Mouse (Mus musculus) limb, embryonic 11.5 days (tissue): ENCODE results near the gene Ptprcap. TPM values are rescaled to one million over a fixed set of nuclear protein-coding genes. Genes with fewer than 3 reads are reported as not detected.

Source experiments
- ATAC-seq: fragments of 200-750 bp; cut with Nextera tagmentation; 2 replicates; pipeline ENCODE4 v1.8.0; 2017; ENCODE audit warnings: low read depth; ENCODE audit not compliant: insufficient number of reproducible peaks, low FRiP score, low TSS enrichment
- DNase-seq: peaks from one replicate; pipeline ENCODE4 v3.0.0-alpha.2; 2015; ENCODE audit warnings: low spot score
- H3K27ac ChIP-seq: fragments of 300-500 bp; sonication (generic); replicated peaks from 2 replicates; pipeline ENCODE4 v1.5.1; 2014; ENCODE audit warnings: low read depth, mild to moderate bottlenecking, low read length
- H3K27me3 ChIP-seq: fragments of 300-500 bp; sonication (generic); 2 replicates; pipeline ENCODE4 v1.6.1; 2014; ENCODE audit warnings: mild to moderate bottlenecking, low read length, mixed read lengths; ENCODE audit not compliant: control insufficient read depth, insufficient read depth
- H3K36me3 ChIP-seq: fragments of 300-500 bp; sonication (generic); 2 replicates; pipeline ENCODE4 v1.6.1; 2014; ENCODE audit warnings: mild to moderate bottlenecking, low read length, moderate library complexity, mixed read lengths; ENCODE audit not compliant: control insufficient read depth, insufficient read depth
- H3K4me1 ChIP-seq: fragments of 300-500 bp; sonication (generic); 2 replicates; pipeline ENCODE4 v1.6.1; 2014; ENCODE audit warnings: low read length, mixed read lengths; ENCODE audit not compliant: control insufficient read depth, insufficient read depth
- H3K4me2 ChIP-seq: fragments of 300-500 bp; sonication (generic); 2 replicates; pipeline ENCODE4 v1.6.1; 2014; ENCODE audit warnings: low read depth, mild to moderate bottlenecking, moderate library complexity; ENCODE audit not compliant: severe bottlenecking
- H3K4me3 ChIP-seq: fragments of 300-500 bp; sonication (generic); 2 replicates; pipeline ENCODE4 v1.5.1; 2014; ENCODE audit warnings: low read depth, low read length
- H3K9ac ChIP-seq: fragments of 300-500 bp; sonication (generic); 2 replicates; pipeline ENCODE4 v1.6.1; 2014; ENCODE audit warnings: mild to moderate bottlenecking, low read length
- H3K9me3 ChIP-seq: fragments of 300-500 bp; sonication (generic); 2 replicates; pipeline ENCODE4 v1.6.1; 2016; ENCODE audit warnings: low read length; ENCODE audit not compliant: control insufficient read depth
- WGBS: fragments of 180-500 bp; shearing (Covaris S2); extraction: QIAGEN DNeasy Blood & Tissue Kit; methylation state at CpG from one replicate; pipeline ENCODE4 v1.1.7; 2014; 5-methylcytosine and 5-hydroxymethylcytosine counted together
- polyA plus RNA-seq: library from polyadenylated mRNA; unstranded; fragments of >200 nt; fragmentation: Nextera tagmentation; extraction: Ambion mirVana; gene quantifications from 2 replicates; pipeline ENCODE4 v1.2.1, GENCODE M21; 2014

Ptprcap gene
- polyA plus RNA-seq, 1 experiment from 2014 or later: 1.5 TPM

DNA sequence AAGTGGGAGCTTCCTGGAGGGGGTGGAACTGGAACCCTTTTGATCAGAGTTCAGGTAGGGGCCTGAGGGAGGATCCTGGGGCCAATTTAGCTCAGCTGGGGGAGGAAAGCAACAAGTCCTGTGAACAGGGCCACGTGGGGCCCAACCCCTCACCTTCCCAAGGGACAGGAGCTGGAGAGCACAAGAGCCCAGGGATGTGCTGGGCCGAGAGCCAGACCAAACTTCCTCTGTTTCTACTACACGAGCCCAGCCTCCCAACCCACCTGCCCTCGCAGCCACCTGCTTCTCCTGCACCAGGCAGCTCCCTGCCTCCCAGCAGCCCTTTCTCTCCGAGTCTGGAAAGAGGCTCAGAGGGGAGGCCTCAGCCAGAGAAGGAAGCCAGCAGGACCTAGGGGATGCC is 43.1 kb downstream of the Ptprcap start:
- no peak for ATAC-seq
- WGBS: 21% methylated on average over 5 of the region's 5 CpGs
- Histone ChIP-seq H3K9ac (no peak overlapping the region), H3K4me2 (no peak overlapping the region), H3K9me3 (no peaks in the 10 kb centered on the region), H3K4me1 (peaks cover 24% of the 10 kb centered on the region), H3K27me3 (no peaks in the 10 kb centered on the region), H3K4me3 (no peak overlapping the region), H3K36me3 (peaks cover 39% of the 10 kb centered on the region), H3K27ac (no peak overlapping the region)
- DNase-seq: no peak

DNA sequence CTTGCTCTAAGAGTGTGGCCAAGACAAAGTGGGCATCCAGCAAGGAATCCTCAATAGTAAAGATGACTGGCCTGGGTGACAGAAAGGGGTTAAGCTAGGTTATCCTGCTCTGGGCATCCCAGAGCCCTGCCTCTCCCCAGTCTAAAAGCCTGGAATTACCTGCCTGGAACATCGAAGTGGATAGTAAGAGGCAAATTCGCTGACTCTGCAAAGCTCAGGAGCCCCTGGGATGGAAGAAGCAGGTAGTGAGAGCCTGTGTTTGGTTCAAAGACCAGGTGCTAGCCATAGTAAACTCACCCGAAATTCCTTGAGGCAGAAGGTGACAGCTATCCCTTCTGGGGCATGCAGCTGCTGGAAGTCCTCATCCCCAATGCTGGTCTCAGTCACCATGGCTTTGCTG is 43.8 kb downstream of the Ptprcap start:
- Histone ChIP-seq H3K4me3 (no peak overlapping the region), H3K27ac (no peak overlapping the region; the same call in 1 of the 2 replicates), H3K36me3 (peaks cover 39% of the 10 kb centered on the region), H3K9ac (no peak overlapping the region), H3K9me3 (no peaks in the 10 kb centered on the region), H3K4me1 (peaks cover 28% of the 10 kb centered on the region), H3K4me2 (no peak overlapping the region), H3K27me3 (no peaks in the 10 kb centered on the region)
- no peak for ATAC-seq
- 63% methylated on average over 3 of the region's 3 CpGs for WGBS
- DNase-seq: no peak

DNA sequence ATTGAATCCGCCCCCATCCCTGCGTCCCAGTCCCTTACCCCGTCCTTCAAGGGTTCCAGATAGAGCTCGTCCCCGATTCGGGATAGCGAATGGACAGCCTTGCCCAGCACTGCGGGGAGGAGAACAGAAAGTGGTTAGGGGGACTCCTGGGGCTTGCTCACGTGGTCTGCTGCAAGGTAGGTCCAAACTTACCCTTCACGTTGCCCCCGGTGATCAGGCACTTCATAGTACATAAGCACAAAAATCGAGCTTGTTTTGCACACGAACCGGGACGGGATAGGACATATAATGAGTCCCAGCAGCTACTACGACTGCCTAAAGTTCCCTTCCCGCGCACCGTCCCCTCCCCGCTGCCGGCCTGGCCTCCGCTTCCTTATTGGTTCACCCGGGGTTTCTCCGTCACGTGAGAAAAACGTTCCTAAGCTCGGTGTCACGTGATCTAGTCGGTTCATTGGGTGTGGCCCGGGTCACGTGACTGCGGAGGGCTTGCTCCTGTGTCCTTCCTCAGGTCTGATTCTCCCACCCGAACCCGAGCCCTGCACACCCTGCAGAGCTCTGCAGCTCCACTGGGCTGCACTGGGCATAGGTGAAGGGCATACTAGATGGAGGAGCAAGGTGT is 48.0 kb downstream of the Ptprcap start, which contains the start of gene Rad9a:
TSS of gene Rad9a (minus strand) at position 372 of the 619 bp plus-strand sequence.
- Histone ChIP-seq H3K4me3 (peak within 1 kb of the TSS; percentile 80), H3K36me3 (peaks cover 12% of the 10 kb centered on the region; the same call in 1 of the 2 replicates)
- ATAC-seq: peak; percentile 83

DNA sequence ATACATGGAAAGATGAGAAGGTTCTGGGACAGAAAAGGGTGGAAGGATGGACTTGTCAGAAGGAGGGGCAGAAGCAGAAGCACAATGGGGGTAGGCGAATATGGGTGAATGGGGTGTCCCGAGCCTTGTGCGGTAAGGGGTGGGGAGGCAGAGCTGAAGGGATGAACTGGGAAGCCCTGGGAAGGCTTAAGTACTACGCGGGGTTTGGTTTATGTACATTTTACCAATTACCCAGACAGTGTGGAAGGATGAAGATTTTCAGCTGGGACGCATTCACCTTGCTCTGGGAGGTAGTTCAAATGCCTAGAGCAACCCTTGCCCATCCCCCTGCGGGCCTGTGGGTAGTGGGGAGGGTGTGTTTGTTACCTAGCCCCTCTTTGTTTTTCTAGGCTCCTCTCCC is 48.7 kb downstream of the Ptprcap start:
- peaks cover 4% of the 10 kb centered on the region; the same call in 1 of the 2 replicates for H3K36me3 ChIP-seq
- H3K27ac ChIP-seq: no peak overlapping the region
- WGBS: 31% methylated on average over 7 of the region's 7 CpGs

More for the DNA sequence above, 48.0 kb downstream of the Ptprcap start, which contains the start of gene Rad9a:
- H3K9me3 ChIP-seq: no peaks in the 10 kb centered on the region
- H3K27ac ChIP-seq: peak within 1 kb of the TSS; percentile 33; the same call in 1 of the 2 replicates
- 0 out of 2 replicates have a peak, but pooled peaks cover 2% of the 10 kb centered on the region for H3K27me3 ChIP-seq
- peak; percentile 97 for DNase-seq
- WGBS: under 1% methylated on average over 34 of the region's 34 CpGs
- peaks cover 14% of the 10 kb centered on the region for H3K4me1 ChIP-seq
- peak within 1 kb of the TSS; percentile 82 for H3K9ac ChIP-seq
- peak within 1 kb of the TSS; percentile 97 for H3K4me2 ChIP-seq

DNA sequence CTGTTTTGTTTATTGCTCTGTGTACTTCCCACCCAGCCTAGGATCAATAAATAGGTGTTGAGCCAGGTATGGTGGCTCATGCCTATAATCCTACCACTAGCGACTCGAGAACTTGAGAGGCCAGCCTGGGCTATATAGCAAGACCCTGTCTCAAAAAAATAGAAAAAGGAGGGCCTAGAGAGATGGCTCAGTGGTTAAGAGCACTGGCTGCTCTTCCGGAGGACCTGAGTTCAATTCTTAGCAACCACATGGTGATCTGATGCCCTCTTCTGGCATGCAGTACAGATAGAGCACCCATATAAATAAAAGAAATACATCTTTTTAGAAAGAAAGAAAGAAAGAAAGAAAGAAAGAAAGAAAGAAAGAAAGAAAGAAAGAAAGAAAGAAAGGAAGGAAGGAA is 49.7 kb downstream of the Ptprcap start:
- DNase-seq (no peak), ATAC-seq (no peak)
- Histone ChIP-seq H3K27me3 (0 out of 2 replicates have a peak, but pooled peaks cover 2% of the 10 kb centered on the region), H3K36me3 (0 out of 2 replicates have a peak, but pooled peaks cover 3% of the 10 kb centered on the region), H3K4me3 (no peak overlapping the region), H3K4me1 (peaks cover 14% of the 10 kb centered on the region), H3K9me3 (no peaks in the 10 kb centered on the region), H3K9ac (no peak overlapping the region), H3K4me2 (peak overlapping the region; percentile 97; the same call in 1 of the 2 replicates), H3K27ac (no peak overlapping the region)
- 67% methylated on average over 3 of the region's 3 CpGs for WGBS

More for the DNA sequence above, 48.7 kb downstream of the Ptprcap start:
- peaks cover 14% of the 10 kb centered on the region for H3K4me1 ChIP-seq
- peak overlapping the region; percentile 97 for H3K4me2 ChIP-seq
- ATAC-seq (no peak), DNase-seq (no peak)
- peak overlapping the region; percentile 75; the same call in 1 of the 2 replicates for H3K9ac ChIP-seq
- H3K4me3 ChIP-seq: peak overlapping the region; percentile 80
- H3K27me3 ChIP-seq: 0 out of 2 replicates have a peak, but pooled peaks cover 2% of the 10 kb centered on the region
- no peaks in the 10 kb centered on the region for H3K9me3 ChIP-seq

DNA sequence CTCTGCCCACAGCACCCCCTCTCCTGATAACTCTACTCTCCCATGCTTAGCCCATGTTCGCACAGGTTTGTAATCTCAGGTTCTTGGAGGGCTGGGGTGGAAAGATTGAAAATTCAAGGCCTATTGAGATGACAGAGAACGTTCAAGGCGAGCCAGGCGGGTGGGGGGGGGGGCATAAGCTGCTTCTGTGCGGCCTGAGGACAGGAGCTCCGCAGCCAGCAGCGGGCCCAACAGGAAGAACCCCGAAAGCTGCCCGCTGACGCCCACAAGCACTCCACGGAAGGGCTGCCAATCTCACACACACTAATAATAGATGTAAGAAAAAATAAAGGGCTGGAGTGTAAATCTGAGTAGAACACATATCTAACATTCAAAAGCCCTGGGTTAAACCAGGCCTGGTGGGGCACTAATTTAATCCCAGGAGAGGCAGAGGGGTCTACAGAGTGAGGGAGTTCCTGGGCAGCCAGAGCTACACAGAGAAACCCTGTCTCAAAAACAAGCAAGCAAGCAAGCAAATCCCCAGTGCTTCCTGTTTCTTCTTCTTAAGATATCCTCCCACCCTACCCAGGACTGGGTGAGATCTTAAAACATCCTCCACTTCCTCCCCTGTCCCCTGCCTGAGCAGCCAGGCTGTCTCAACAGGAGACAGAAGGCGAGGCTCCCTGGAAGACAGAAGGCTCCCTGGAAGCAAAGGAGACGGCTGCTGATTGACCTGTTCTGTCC is 50.4 kb downstream of the Ptprcap start:
- no peaks in the 10 kb centered on the region for H3K9me3 ChIP-seq
- H3K9ac ChIP-seq: no peak overlapping the region
- no peak for ATAC-seq
- H3K27ac ChIP-seq: no peak overlapping the region
- 70% methylated on average over 13 of the region's 13 CpGs for WGBS
- no peak for DNase-seq
- H3K27me3 ChIP-seq: 0 out of 2 replicates have a peak, but pooled peaks cover 2% of the 10 kb centered on the region
- no peak overlapping the region for H3K4me3 ChIP-seq
- 0 out of 2 replicates have a peak, but pooled peaks cover 3% of the 10 kb centered on the region for H3K36me3 ChIP-seq
- no peak overlapping the region for H3K4me2 ChIP-seq
- peaks cover 14% of the 10 kb centered on the region for H3K4me1 ChIP-seq

DNA sequence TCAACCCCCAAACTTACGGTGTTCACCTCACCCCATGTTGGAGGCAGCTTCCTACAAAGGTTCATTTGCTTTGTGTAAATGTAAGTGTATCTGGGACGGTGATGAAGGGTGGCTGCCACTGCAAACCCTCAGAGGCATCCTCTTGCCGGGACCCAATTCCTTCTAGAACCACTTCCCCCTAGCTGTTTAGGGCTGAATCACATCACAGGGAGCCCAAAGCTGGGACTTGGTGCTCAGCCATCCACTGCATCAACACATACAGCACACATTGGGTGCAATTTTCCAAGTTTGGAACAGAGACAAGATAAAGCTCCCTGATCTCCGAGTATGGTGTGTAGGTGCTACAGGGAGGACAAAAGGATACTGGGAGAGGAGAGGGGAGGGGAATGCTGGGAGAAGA is 51.5 kb downstream of the Ptprcap start:
- no peak for DNase-seq
- WGBS: 58% methylated on average over 4 of the region's 4 CpGs
- Histone ChIP-seq H3K36me3 (no peaks in the 10 kb centered on the region), H3K4me1 (peaks cover 14% of the 10 kb centered on the region), H3K9me3 (no peaks in the 10 kb centered on the region), H3K4me3 (no peak overlapping the region), H3K9ac (no peak overlapping the region), H3K4me2 (no peak overlapping the region), H3K27ac (no peak overlapping the region), H3K27me3 (0 out of 2 replicates have a peak, but pooled peaks cover 2% of the 10 kb centered on the region)
- ATAC-seq: no peak
